Mouse (Mus musculus): Measurements from ENCODE around the gene Krt87. TPM values are rescaled to one million over a fixed set of nuclear protein-coding genes. Genes with fewer than 3 reads are reported as not detected.

The Krt87 gene
- not detected in 2 replicates for total RNA-seq (2012; rRNA removed)

DNA sequence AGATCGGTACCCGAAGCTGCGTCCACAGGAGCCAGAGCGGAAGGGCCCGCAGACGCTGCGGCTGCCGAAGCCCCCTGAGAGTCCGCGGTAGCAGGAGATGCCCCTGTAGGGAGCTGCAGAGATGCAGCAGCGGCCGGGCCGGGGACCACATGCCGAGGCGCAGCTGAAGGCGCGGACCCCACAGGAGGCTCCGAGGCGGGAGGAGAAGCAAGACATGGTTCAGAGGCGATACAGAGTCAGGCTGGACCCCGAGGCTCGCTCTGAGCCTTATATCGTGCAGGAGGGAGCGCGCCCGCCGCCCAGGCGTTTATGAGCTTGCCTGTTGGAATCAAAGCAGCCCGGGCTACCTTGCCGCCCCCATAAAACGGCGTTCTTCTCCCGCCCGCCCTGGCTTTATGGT, at the start of gene Krt87:
Gene Krt87, minus strand, starts transcription at position 250 of the 400 bp plus-strand sequence.
- Histone ChIP-seq H3K27ac (ENCODE audit: insufficient read depth, low read depth, low read length, poor library complexity, severe bottlenecking) (no peak within 1 kb of the TSS), H3K4me1 (ENCODE audit: control insufficient read depth in 2 of 2, insufficient read depth in 2 of 2, low read length in 2 of 2, poor library complexity in 1 of 2) (peaks cover 0 to 2% of the 10 kb centered on the region in 2 experiments; a peak in 1 of 4 replicates), H3K9ac (ENCODE audit: insufficient read depth, low read depth, low read length, poor library complexity, severe bottlenecking) (no peak within 1 kb of the TSS), H3K4me3 (ENCODE audit: insufficient read depth in 1 of 2, low read depth in 1 of 2, low read length in 2 of 2, poor library complexity in 1 of 2, severe bottlenecking in 1 of 2) (peak within 1 kb of the TSS; percentile 26 to 60; a peak in 3 of 4 replicates), H3K36me3 (ENCODE audit: control insufficient read depth, insufficient read depth, low read length, poor library complexity, severe bottlenecking) (no peaks in the 10 kb centered on the region), H3K9me3 (ENCODE audit: control insufficient read depth, insufficient read depth, low read depth, low read length) (no peaks in the 10 kb centered on the region)
- no peak for DNase-seq (ENCODE audit: low read depth, low spot score)
- in situ Hi-C loops (cut with MboI; ENCODE audit: low sequenced_read_pairs in 2 of 2, unreplicated experiment in 2 of 2) = no loop called here
- TF ChIP-seq HCFC1 (IDR thresholded peaks at IDR 0.05; ENCODE audit: borderline replicate concordance, insufficient read depth, low read length) (no peak), ZC3H11A (IDR thresholded peaks at IDR 0.05; ENCODE audit: borderline replicate concordance, low read depth, low read length) (no peak), ZNF384 (IDR thresholded peaks at IDR 0.05; ENCODE audit: low read depth, low read length) (no peak), CHD2 (IDR thresholded peaks at IDR 0.05; ENCODE audit: low read depth, low read length) (no peak), MAFK (IDR thresholded peaks at IDR 0.05; ENCODE audit: insufficient read depth, low read depth, low read length) (no peak)

DNA sequence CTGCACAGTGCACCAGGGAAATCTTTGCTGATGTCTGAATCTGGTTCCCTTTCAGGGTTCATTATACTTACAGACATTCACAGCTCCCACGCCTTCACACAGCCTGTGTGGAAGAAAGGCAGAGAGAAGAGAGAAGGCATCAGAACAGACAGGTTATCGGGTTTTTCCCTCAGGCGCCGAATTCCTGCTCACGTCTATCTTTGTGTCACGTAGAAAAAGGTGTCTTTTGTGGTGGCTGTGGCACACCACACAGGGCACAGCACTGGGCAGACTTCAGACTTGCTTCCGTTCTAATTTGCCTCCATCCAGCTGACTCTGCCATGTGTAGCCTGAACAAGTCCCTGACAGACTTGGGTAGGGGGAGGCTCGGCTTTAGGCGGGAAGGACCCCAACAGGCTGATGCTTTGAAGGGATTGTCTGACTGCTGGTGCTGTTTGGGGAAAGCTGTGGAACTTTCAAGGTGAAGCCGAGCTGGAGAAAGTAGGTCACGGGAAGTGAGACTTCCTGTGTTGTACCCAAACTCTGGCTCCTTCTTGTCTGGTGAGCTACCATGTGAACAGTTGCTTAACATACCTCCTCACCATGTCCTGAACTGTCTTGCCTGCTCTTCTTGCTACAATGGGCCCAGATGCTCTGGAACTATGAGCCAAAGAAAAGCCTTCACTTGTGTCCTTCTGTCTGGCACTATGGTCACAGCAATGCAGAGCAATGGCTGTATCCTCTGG, 47.5 kb upstream of the Krt87 start:
- Histone ChIP-seq H3K36me3 (ENCODE audit: control insufficient read depth, insufficient read depth, low read length, poor library complexity, severe bottlenecking) (no peaks in the 10 kb centered on the region), H3K4me1 (ENCODE audit: control insufficient read depth in 2 of 2, insufficient read depth in 2 of 2, low read length in 2 of 2, poor library complexity in 1 of 2) (no peaks in the 10 kb centered on the region), H3K27ac (ENCODE audit: insufficient read depth, low read depth, low read length, poor library complexity, severe bottlenecking) (no peak overlapping the region), H3K4me3 (ENCODE audit: insufficient read depth in 1 of 2, low read depth in 1 of 2, low read length in 2 of 2, poor library complexity in 1 of 2, severe bottlenecking in 1 of 2) (no peak overlapping the region), H3K9me3 (ENCODE audit: control insufficient read depth, insufficient read depth, low read depth, low read length) (no peaks in the 10 kb centered on the region), H3K9ac (ENCODE audit: insufficient read depth, low read depth, low read length, poor library complexity, severe bottlenecking) (no peak overlapping the region)
- in situ Hi-C loops (cut with MboI; ENCODE audit: low sequenced_read_pairs in 2 of 2, unreplicated experiment in 2 of 2) = no loop called here
- TF ChIP-seq MAFK (IDR thresholded peaks at IDR 0.05; ENCODE audit: insufficient read depth, low read depth, low read length) (no peak), ZNF384 (IDR thresholded peaks at IDR 0.05; ENCODE audit: low read depth, low read length) (no peak), HCFC1 (IDR thresholded peaks at IDR 0.05; ENCODE audit: borderline replicate concordance, insufficient read depth, low read length) (no peak), CHD2 (IDR thresholded peaks at IDR 0.05; ENCODE audit: low read depth, low read length) (no peak), ZC3H11A (IDR thresholded peaks at IDR 0.05; ENCODE audit: borderline replicate concordance, low read depth, low read length) (no peak)
- no peak for DNase-seq (ENCODE audit: low read depth, low spot score)

GRCm38 (mm10) chr15:101484939-101485338, 46.3 kb upstream of the Krt87 start:
- no peaks in the 10 kb centered on the region for H3K36me3 ChIP-seq (ENCODE audit: control insufficient read depth, insufficient read depth, low read length, poor library complexity, severe bottlenecking)
- TF ChIP-seq MAFK (IDR thresholded peaks at IDR 0.05; ENCODE audit: insufficient read depth, low read depth, low read length) = no peak
- TF ChIP-seq CHD2 (IDR thresholded peaks at IDR 0.05; ENCODE audit: low read depth, low read length) = no peak
- no peak for TF ChIP-seq ZC3H11A (IDR thresholded peaks at IDR 0.05; ENCODE audit: borderline replicate concordance, low read depth, low read length)
- no peak for TF ChIP-seq HCFC1 (IDR thresholded peaks at IDR 0.05; ENCODE audit: borderline replicate concordance, insufficient read depth, low read length)
- no peak for TF ChIP-seq ZNF384 (IDR thresholded peaks at IDR 0.05; ENCODE audit: low read depth, low read length)
- no peak for DNase-seq (ENCODE audit: low read depth, low spot score)
- H3K9me3 ChIP-seq (ENCODE audit: control insufficient read depth, insufficient read depth, low read depth, low read length) = no peaks in the 10 kb centered on the region
- no peak overlapping the region for H3K27ac ChIP-seq (ENCODE audit: insufficient read depth, low read depth, low read length, poor library complexity, severe bottlenecking)
- no peaks in the 10 kb centered on the region for H3K4me1 ChIP-seq (ENCODE audit: control insufficient read depth in 2 of 2, insufficient read depth in 2 of 2, low read length in 2 of 2, poor library complexity in 1 of 2)
- H3K9ac ChIP-seq (ENCODE audit: insufficient read depth, low read depth, low read length, poor library complexity, severe bottlenecking) = no peak overlapping the region
- H3K4me3 ChIP-seq (ENCODE audit: insufficient read depth in 1 of 2, low read depth in 1 of 2, low read length in 2 of 2, poor library complexity in 1 of 2, severe bottlenecking in 1 of 2) = no peak overlapping the region
- in situ Hi-C loops (cut with MboI; ENCODE audit: low sequenced_read_pairs in 2 of 2, unreplicated experiment in 2 of 2) = no loop called here

- Histone ChIP-seq H3K4me3 (ENCODE audit: insufficient read depth in 1 of 2, low read depth in 1 of 2, low read length in 2 of 2, poor library complexity in 1 of 2, severe bottlenecking in 1 of 2) (no peak overlapping the region), H3K27ac (ENCODE audit: insufficient read depth, low read depth, low read length, poor library complexity, severe bottlenecking) (no peak overlapping the region), H3K36me3 (ENCODE audit: control insufficient read depth, insufficient read depth, low read length, poor library complexity, severe bottlenecking) (no peaks in the 10 kb centered on the region), H3K4me1 (ENCODE audit: control insufficient read depth in 2 of 2, insufficient read depth in 2 of 2, low read length in 2 of 2, poor library complexity in 1 of 2) (no peaks in the 10 kb centered on the region), H3K9me3 (ENCODE audit: control insufficient read depth, insufficient read depth, low read depth, low read length) (no peaks in the 10 kb centered on the region), H3K9ac (ENCODE audit: insufficient read depth, low read depth, low read length, poor library complexity, severe bottlenecking) (no peak overlapping the region)
- TF ChIP-seq MAFK (IDR thresholded peaks at IDR 0.05; ENCODE audit: insufficient read depth, low read depth, low read length) = no peak
- TF ChIP-seq ZNF384 (IDR thresholded peaks at IDR 0.05; ENCODE audit: low read depth, low read length) = no peak
- no peak for TF ChIP-seq HCFC1 (IDR thresholded peaks at IDR 0.05; ENCODE audit: borderline replicate concordance, insufficient read depth, low read length)
- no peak for TF ChIP-seq ZC3H11A (IDR thresholded peaks at IDR 0.05; ENCODE audit: borderline replicate concordance, low read depth, low read length)
- TF ChIP-seq CHD2 (IDR thresholded peaks at IDR 0.05; ENCODE audit: low read depth, low read length) = no peak
- no peak for DNase-seq (ENCODE audit: low read depth, low spot score)
- in situ Hi-C loops (cut with MboI; ENCODE audit: low sequenced_read_pairs in 2 of 2, unreplicated experiment in 2 of 2) = no loop called here
Observed at GRCm38 (mm10) chr15:101483646-101484045, 45.0 kb upstream of the Krt87 start.

Data from ES-E14 (cell line).